Mouse (Mus musculus) MEL (cell line): Measurements from ENCODE around the gene Nosip. TPM values are rescaled to one million over a fixed set of nuclear protein-coding genes. Genes with fewer than 3 reads are reported as not detected.
A peak's percentile ranks its signal among the peaks of the same experiment; 100 is the strongest.

Source experiments
- DNase-seq: peaks from one replicate; pipeline ENCODE4 v3.0.0; 2011; ENCODE audit warnings: low read depth, low spot score
- H3K27ac ChIP-seq: 2 replicates; pipeline ENCODE4 v1.5.1; 2012; ENCODE audit warnings: low read depth, mild to moderate bottlenecking, control low read depth, low read length, moderate library complexity; ENCODE audit not compliant: control insufficient read depth
- H3K27me3 ChIP-seq, 2 experiments: fragments of 150-350 bp in 1 of 2; sonication (generic) in 1 of 2; 2 replicates each; pipeline ENCODE4 v1.6.1; 2012; ENCODE audit warnings: low read length in 2 of 2, mild to moderate bottlenecking in 2 of 2, improper control_type of control experiment in 1 of 2, moderate library complexity in 1 of 2; ENCODE audit not compliant: insufficient read depth in 2 of 2, control insufficient read depth in 1 of 2
- H3K36me3 ChIP-seq, 2 experiments: 2 replicates each; pipeline ENCODE4 v1.6.1; 2012 to 2014; ENCODE audit warnings: low read length in 2 of 2, improper control_type of control experiment in 1 of 2, inconsistent platforms in 1 of 2, mild to moderate bottlenecking in 1 of 2; ENCODE audit not compliant: insufficient read depth in 2 of 2, control insufficient read depth in 1 of 2
- H3K4me1 ChIP-seq, 2 experiments: fragments of 150-350 bp in 1 of 2; sonication (generic) in 1 of 2; 2 replicates each; pipeline ENCODE4 v1.6.1; 2012; ENCODE audit warnings: low read length in 2 of 2, improper control_type of control experiment in 1 of 2, mild to moderate bottlenecking in 1 of 2; ENCODE audit not compliant: insufficient read depth in 2 of 2, control insufficient read depth in 1 of 2
- H3K4me3 ChIP-seq, 2 experiments: fragments of 150-350 bp in 1 of 2; sonication (generic) in 1 of 2; 2 replicates each; pipeline ENCODE4 v1.5.1; 2012; ENCODE audit warnings: low read depth in 2 of 2, low read length in 2 of 2, mild to moderate bottlenecking in 2 of 2, moderate library complexity in 2 of 2, control low read depth in 1 of 2, improper control_type of control experiment in 1 of 2; ENCODE audit not compliant: control insufficient read depth in 1 of 2, insufficient read depth in 1 of 2
- H3K79me2 ChIP-seq: 2 replicates; pipeline ENCODE4 v1.6.1; 2012; ENCODE audit warnings: mild to moderate bottlenecking, low read length, moderate library complexity; ENCODE audit not compliant: control insufficient read depth, poor library complexity, insufficient read depth
- H3K9ac ChIP-seq: 2 replicates; pipeline ENCODE4 v1.6.1; 2012; ENCODE audit warnings: low read depth, mild to moderate bottlenecking, control low read depth, low read length, moderate library complexity; ENCODE audit not compliant: control insufficient read depth, poor library complexity, severe bottlenecking
- H3K9me3 ChIP-seq: fragments of 150-350 bp; sonication (generic); replicated peaks from 2 replicates; pipeline ENCODE4 v1.6.1; 2012; ENCODE audit warnings: mild to moderate bottlenecking, low read length, improper control_type of control experiment, moderate library complexity; ENCODE audit not compliant: insufficient read depth
- BHLHE40 ChIP-seq: IDR thresholded peaks from 2 replicates; pipeline ENCODE4 v1.6.1; 2012; ENCODE audit warnings: low read depth, mild to moderate bottlenecking, inconsistent platforms, low read length, improper control_type of control experiment, borderline replicate concordance
- CHD1 ChIP-seq: IDR thresholded peaks from 2 replicates; pipeline ENCODE4 v1.6.1; 2012; ENCODE audit warnings: low read depth, mild to moderate bottlenecking, inconsistent platforms, low read length, improper control_type of control experiment
- CTCF ChIP-seq, 3 experiments: IDR thresholded peaks in 2 of 3; conservative IDR thresholded peaks in 1 of 3; 2 replicates each; pipeline ENCODE4 v1.5.1; 2011 to 2012; ENCODE audit warnings: low read length in 3 of 3, low read depth in 2 of 3, mild to moderate bottlenecking in 2 of 3, improper control_type of control experiment in 1 of 3, inconsistent platforms in 1 of 3, mixed read lengths in 1 of 3, moderate library complexity in 1 of 3; ENCODE audit not compliant: control insufficient read depth in 1 of 3, insufficient read depth in 1 of 3, poor library complexity in 1 of 3, severe bottlenecking in 1 of 3
- E2F4 ChIP-seq: IDR thresholded peaks from 2 replicates; pipeline ENCODE4 v1.6.1; 2011; ENCODE audit warnings: low read depth, low read length, improper control_type of control experiment, borderline replicate concordance
- ELF1 ChIP-seq: IDR thresholded peaks from 2 replicates; pipeline ENCODE4 v1.6.1; 2014; ENCODE audit warnings: low read depth, mild to moderate bottlenecking, inconsistent platforms, low read length, improper control_type of control experiment, moderate library complexity
- EP300 ChIP-seq, 2 experiments: IDR thresholded peaks; 2 replicates each; pipeline ENCODE4 v1.6.1; 2011; ENCODE audit warnings: improper control_type of control experiment in 2 of 2, low read length in 2 of 2, low read depth in 1 of 2, mild to moderate bottlenecking in 1 of 2
- ETS1 ChIP-seq: IDR thresholded peaks from 2 replicates; pipeline ENCODE4 v1.6.1; 2012; ENCODE audit warnings: low read depth, mild to moderate bottlenecking, inconsistent platforms, low read length, improper control_type of control experiment, moderate library complexity
- GATA1 ChIP-seq: IDR thresholded peaks from 2 replicates; pipeline ENCODE4 v1.6.1; 2011; ENCODE audit warnings: low read depth, low read length, improper control_type of control experiment
- JUND ChIP-seq: IDR thresholded peaks from 2 replicates; pipeline ENCODE4 v1.6.1; 2011; ENCODE audit warnings: low read depth, mild to moderate bottlenecking, improper control_type of control experiment, low read length
- MAX ChIP-seq: IDR thresholded peaks from 2 replicates; pipeline ENCODE4 v1.6.1; 2011; ENCODE audit warnings: low read length, improper control_type of control experiment
- MEF2A ChIP-seq: IDR thresholded peaks from 2 replicates; pipeline ENCODE4 v1.6.1; 2014; ENCODE audit warnings: low read depth, mild to moderate bottlenecking, inconsistent platforms, low read length, improper control_type of control experiment; ENCODE audit not compliant: poor library complexity, insufficient replicate concordance, severe bottlenecking; ENCODE audit errors: extremely low read depth
- MXI1 ChIP-seq: IDR thresholded peaks from 2 replicates; pipeline ENCODE4 v1.6.1; 2011; ENCODE audit warnings: mild to moderate bottlenecking, low read depth, low read length, improper control_type of control experiment
- MYB ChIP-seq: IDR thresholded peaks from 2 replicates; pipeline ENCODE4 v1.6.1; 2011; ENCODE audit warnings: mild to moderate bottlenecking, low read depth, low read length, improper control_type of control experiment
- MYC ChIP-seq: IDR thresholded peaks from 2 replicates; pipeline ENCODE4 v1.6.1; 2011; ENCODE audit warnings: low read depth, mild to moderate bottlenecking, low read length, improper control_type of control experiment, moderate library complexity
- POLR2A ChIP-seq, 2 experiments: IDR thresholded peaks; 2 replicates each; pipeline ENCODE4 v1.6.1; 2011 to 2012; ENCODE audit warnings: low read length in 2 of 2, mild to moderate bottlenecking in 2 of 2, control low read depth in 1 of 2, improper control_type of control experiment in 1 of 2, low read depth in 1 of 2, moderate library complexity in 1 of 2; ENCODE audit not compliant: control insufficient read depth in 1 of 2, insufficient read depth in 1 of 2, poor library complexity in 1 of 2
- POLR2AphosphoS5 ChIP-seq: IDR thresholded peaks from 2 replicates; pipeline ENCODE4 v1.6.1; 2012; ENCODE audit warnings: low read depth, borderline replicate concordance, mild to moderate bottlenecking, inconsistent platforms, low read length, moderate library complexity, mixed read lengths
- SIN3A ChIP-seq: IDR thresholded peaks from 2 replicates; pipeline ENCODE4 v1.6.1; 2012; ENCODE audit warnings: low read length, improper control_type of control experiment, inconsistent platforms
- TAL1 ChIP-seq: IDR thresholded peaks from 2 replicates; pipeline ENCODE4 v1.6.1; 2012; ENCODE audit warnings: mild to moderate bottlenecking, inconsistent platforms, low read length, moderate library complexity, mixed read lengths
- TBP ChIP-seq: IDR thresholded peaks from 2 replicates; pipeline ENCODE4 v1.8.0; 2011; ENCODE audit warnings: low read depth, low read length, improper control_type of control experiment
- TCF12 ChIP-seq: IDR thresholded peaks from 2 replicates; pipeline ENCODE4 v1.6.1; 2014; ENCODE audit warnings: low read depth, mild to moderate bottlenecking, inconsistent platforms, low read length, improper control_type of control experiment, moderate library complexity
- UBTF ChIP-seq: IDR thresholded peaks from 2 replicates; pipeline ENCODE4 v1.6.1; 2012; ENCODE audit warnings: low read depth, mild to moderate bottlenecking, inconsistent platforms, low read length, improper control_type of control experiment, moderate library complexity, borderline replicate concordance; ENCODE audit not compliant: insufficient read depth
- USF2 ChIP-seq, 2 experiments: IDR thresholded peaks; 2 replicates each; pipeline ENCODE4 v1.6.1; 2011 to 2012; ENCODE audit warnings: improper control_type of control experiment in 2 of 2, low read length in 2 of 2, borderline replicate concordance in 1 of 2, inconsistent platforms in 1 of 2, low read depth in 1 of 2, mild to moderate bottlenecking in 1 of 2; ENCODE audit not compliant: insufficient read depth in 1 of 2
- ZKSCAN1 ChIP-seq: IDR thresholded peaks from 2 replicates; pipeline ENCODE4 v1.6.1; 2012; ENCODE audit warnings: low read depth, mild to moderate bottlenecking, inconsistent platforms, low read length, improper control_type of control experiment, moderate library complexity
- ZMIZ1 ChIP-seq: IDR thresholded peaks from 2 replicates; pipeline ENCODE4 v1.6.1; 2012; ENCODE audit warnings: low read depth, mild to moderate bottlenecking, inconsistent platforms, low read length, improper control_type of control experiment, moderate library complexity
- ZNF384 ChIP-seq: IDR thresholded peaks from 2 replicates; pipeline ENCODE4 v1.6.1; 2012; ENCODE audit warnings: low read depth, mild to moderate bottlenecking, inconsistent platforms, low read length, improper control_type of control experiment
- polyA plus RNA-seq, 2 experiments: library from polyadenylated mRNA; stranded (reverse) in 1 of 2; unstranded in 1 of 2; fragments of >175 nt in 1 of 2; fragments of >200 nt in 1 of 2; gene quantifications; 2 replicates each; pipeline versions ENCODE4 v1.2.1 to v1.2.4; 2012; ENCODE audit warnings: low replicate concordance in 2 of 2, low read depth in 1 of 2; ENCODE audit not compliant: insufficient read length in 2 of 2, insufficient read depth in 1 of 2, missing spikeins in 1 of 2
- total RNA-seq: library from RNA; depleted of rRNA; stranded (reverse); fragments of 300-350 nt; gene quantifications from 2 replicates; pipeline ENCODE4 v1.2.3, GENCODE M21; 2012

Gene Nosip
- total and polyA plus RNA-seq, 3 experiments = 50.7 to 78.9 TPM; not detected in 1

- TF ChIP-seq MYC (no peak), JUND (no peak), MYB (no peak), ETS1 (no peak), EP300 (IDR thresholded peaks at IDR 0.05; ENCODE audit: low read depth in 1 of 2, low read length in 2 of 2) (no peak), ZNF384 (no peak), E2F4 (no peak), ZKSCAN1 (no peak), SIN3A (no peak), POLR2AphosphoS5 (peak; percentile 86; the same call in 1 of the 2 replicates), TCF12 (no peak), MXI1 (no peak), ZMIZ1 (no peak), MEF2A (no peak), MAX (no peak), TAL1 (no peak), USF2 (IDR thresholded peaks at IDR 0.05; ENCODE audit: borderline replicate concordance in 1 of 2, insufficient read depth in 1 of 2, low read depth in 1 of 2, low read length in 2 of 2) (no peak), POLR2A (IDR thresholded peaks at IDR 0.05; ENCODE audit: control insufficient read depth in 1 of 2, insufficient read depth in 1 of 2, low read depth in 1 of 2, low read length in 2 of 2, poor library complexity in 1 of 2) (peak; percentile 66 to 92; a peak in 3 of 4 replicates), TBP (peak; percentile 83), UBTF (no peak), CTCF (IDR thresholded peaks at IDR 0.05 in 2 of 3, conservative IDR thresholded peaks at IDR 0.05 in 1 of 3; ENCODE audit: control insufficient read depth in 1 of 3, insufficient read depth in 1 of 3, low read depth in 2 of 3, low read length in 3 of 3, poor library complexity in 1 of 3, severe bottlenecking in 1 of 3) (peak in 1 of 3 experiments; percentile 35; a peak in 2 of 6 replicates), ELF1 (no peak), GATA1 (no peak), BHLHE40 (no peak), CHD1 (no peak)
- peaks cover 14 to 17% of the 10 kb centered on the region in 2 experiments for H3K36me3 ChIP-seq
- H3K27me3 ChIP-seq = no peaks in the 10 kb centered on the region
- peaks cover 63% of the 10 kb centered on the region for H3K79me2 ChIP-seq
- H3K4me3 ChIP-seq = peak within 1 kb of the TSS; percentile 68 to 87
- DNase-seq = peak; percentile 100
- H3K9me3 ChIP-seq = no peaks in the 10 kb centered on the region
- H3K27ac ChIP-seq = peak within 1 kb of the TSS; percentile 93
- H3K9ac ChIP-seq = peak within 1 kb of the TSS; percentile 97
- peaks cover 0 to 22% of the 10 kb centered on the region in 2 experiments; a peak in 2 of 4 replicates for H3K4me1 ChIP-seq
Measured at GRCm38 (mm10) chr7:45124224-45125143, 62.3 kb downstream of the Nosip start, which contains the start of gene Rps11. Gene Rps11, minus strand, starts transcription at chr7:45124439.
